Mouse (Mus musculus) kidney, postnatal 4 days (tissue): ENCODE results near the gene Sec62.

ENCODE experiments used
- DNase-seq, 2 experiments: peaks; one replicate each; pipeline ENCODE4 v3.0.0; 2021; ENCODE audit warnings: mixed read lengths in 2 of 2

Sec62 gene

DNA sequence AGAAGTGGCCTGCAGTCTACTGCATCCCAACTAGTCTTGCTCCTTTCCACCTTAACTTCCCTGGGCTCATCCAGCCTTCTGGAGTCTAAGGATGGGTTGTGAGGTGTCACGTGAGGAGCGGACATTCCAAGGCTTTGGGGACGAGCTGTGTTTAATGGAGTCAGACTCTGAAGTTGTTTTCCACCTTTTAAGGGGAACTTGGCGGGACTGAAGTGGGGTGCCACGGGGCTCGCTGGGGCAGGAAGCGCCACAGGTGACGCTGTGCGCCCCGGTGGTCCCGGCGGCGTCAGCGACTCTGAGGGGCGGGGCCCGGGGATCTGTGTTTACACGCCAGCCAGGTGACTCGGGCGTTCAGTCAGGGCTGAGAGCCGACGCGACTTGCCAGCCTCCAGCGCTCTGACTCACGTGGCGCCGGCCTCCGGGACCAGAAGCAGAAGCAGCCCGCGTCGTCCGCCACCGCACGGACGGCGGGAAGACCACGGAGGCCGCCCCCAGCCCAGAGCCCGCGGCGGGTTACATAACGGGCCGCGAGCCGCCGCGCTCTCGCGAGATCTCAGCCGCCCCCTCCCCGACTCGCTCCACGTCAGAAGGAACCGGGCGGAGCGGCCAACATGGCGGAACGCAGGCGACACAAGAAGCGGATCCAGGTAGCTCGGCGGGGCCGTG, at the start of gene Sec62:
Gene Sec62, plus strand, starts transcription at position 139 of the 666 bp plus-strand sequence.
- peak; percentile 96 to 97 for DNase-seq

DNA sequence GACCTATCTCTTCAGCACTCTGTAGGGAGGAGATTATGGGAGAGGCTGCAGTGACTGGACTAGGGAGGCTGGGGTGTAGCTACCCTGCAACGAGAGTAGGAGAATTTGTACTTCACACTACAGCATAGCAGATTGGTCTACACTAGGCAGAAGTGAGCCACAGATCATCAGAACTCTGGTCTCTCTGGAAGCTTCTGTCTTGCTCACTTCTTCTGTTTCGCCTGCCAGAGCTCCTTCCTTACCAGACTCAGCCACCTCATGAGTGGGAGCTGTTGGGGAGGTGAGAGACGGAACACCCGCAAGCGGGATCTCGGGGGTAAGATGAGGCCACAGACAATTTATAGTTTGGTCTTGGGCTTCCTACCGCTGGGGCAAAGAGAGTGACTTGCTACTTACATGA, 49.8 kb upstream of the Sec62 start:
- DNase-seq: no peak

DNA sequence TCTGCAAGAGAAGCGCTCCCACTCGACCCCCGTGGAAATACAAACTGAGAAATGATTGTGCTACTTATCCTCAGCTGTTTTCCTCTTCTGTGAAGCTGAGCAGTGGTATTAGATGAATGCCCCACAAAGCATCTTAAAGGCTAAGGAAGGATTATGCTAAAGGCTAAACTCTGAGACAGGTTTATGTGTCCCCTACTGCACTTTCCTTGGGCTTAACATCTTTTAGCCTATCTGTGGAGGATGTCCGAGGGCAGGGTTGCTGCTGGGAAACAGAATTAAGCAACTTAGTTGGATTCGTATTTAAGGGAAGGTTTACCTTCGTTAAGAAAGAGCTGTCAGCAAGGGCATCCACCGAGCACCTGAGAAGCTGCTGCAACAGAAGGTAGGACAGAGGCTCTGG, 46.7 kb upstream of the Sec62 start, which contains the start of gene Samd7:
Gene Samd7, plus strand, starts transcription at position 288 of the 400 bp plus-strand sequence.
- no peak for DNase-seq

DNA sequence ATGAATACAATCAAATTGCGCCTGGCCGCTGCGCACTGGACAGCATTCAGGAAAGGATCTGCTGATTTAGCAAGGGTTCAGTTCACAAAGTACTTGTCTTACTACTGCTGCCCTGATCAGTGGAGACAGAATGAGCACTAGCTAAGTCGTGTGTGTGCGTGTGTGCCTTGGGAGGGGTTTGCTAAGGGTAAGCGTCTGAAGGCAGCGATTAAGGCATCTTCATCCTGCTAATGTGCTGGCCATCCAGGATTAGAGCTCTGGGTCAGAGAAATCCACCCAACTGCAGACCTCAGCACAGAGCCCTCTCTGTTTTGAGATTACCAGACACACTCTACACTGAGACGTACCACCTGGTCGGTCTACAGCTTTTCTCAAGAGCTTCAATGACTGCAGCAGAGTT, 44.4 kb upstream of the Sec62 start:
- DNase-seq: no peak

DNA sequence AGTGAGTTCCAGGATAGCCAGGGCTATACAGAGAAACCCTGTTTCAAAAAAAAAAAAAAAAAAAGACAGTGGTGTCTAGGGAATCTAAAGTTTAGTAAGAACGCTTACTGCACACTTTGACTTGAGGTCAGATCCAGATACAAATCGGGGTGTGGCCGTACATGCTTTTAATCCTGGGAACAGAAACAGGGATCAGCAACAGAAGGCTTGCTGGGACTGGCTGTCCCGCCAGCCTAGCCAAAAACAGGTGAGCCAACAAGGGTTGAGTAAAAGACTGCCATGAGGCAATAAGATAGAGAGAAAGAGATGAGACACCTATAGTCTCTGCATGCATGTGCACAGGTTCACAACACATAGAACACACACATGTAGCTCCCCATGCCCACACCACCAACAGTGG, 38.0 kb upstream of the Sec62 start:
- no peak for DNase-seq

DNA sequence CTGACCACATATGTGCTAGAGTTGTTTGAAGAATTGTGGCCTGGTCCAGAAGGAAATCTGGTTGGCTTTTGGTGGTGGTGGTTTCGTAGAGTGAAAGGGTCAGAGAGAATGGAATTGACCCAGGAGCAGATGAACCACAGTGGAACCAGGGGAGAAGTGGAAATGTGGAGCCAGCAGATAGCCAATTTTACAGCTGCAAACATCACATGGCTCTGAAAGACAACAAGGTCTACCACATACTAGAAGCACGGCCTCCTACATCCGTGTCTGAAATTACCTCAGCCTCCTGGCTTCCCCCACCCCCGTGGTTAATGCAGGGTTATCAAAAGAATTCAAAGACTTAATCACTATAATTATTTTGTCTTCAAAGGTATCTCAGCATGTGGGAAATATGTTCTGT, 27.8 kb upstream of the Sec62 start:
- DNase-seq: no peak

DNA sequence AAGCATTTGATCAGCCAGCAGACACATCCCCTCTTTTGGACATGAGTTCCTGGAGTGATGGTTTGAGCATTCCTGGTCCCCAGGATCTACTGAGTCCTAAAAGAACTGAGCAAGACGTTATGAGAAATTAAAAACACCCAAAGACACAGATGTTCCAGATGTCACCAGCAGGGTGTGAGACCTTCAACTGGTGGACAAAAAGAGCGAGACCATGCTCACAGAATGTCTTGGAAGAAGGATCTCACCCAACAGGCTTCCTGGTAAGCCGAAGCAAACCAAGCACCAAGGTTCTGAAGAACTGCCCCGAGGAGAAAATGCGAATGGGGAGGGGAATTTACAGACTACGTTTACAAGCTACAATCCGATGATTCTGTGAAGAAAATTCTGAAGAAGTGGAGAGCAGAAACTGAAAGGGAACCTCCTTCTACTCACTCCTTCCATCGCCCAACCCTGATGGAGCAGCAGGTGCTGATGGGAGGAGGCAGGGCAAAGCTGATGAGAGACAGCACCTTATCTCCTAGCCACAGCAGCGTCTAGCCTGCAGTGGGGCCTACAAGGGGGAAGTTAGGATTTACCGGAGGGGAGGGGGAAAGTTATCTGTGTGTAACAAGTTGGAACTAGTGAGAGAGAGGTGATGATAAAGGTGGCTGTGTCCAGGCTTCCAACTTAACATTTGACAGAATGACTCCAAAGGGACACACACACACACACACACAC, 27.2 kb upstream of the Sec62 start:
- DNase-seq: no peak

DNA sequence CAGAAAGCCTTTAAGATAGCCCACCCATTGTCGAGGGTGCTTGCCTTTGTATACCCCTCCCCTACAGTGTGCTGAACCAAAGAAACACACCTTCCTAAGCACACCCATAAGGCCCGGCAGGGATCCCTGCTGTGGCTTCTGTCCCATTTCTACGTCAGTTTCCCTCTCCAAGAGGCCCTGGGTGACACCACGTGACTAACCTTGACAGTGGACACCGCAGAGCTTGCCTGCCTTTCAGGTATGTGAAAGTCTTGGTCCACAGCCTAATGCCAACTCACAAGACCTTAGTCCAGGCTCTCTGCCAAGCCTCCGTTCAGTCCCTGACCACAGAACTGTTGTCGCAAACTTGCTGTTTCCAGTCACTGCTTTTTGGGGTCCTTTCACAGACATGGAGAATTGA, 26.5 kb upstream of the Sec62 start:
- peak; percentile 47 to 63 for DNase-seq

DNA sequence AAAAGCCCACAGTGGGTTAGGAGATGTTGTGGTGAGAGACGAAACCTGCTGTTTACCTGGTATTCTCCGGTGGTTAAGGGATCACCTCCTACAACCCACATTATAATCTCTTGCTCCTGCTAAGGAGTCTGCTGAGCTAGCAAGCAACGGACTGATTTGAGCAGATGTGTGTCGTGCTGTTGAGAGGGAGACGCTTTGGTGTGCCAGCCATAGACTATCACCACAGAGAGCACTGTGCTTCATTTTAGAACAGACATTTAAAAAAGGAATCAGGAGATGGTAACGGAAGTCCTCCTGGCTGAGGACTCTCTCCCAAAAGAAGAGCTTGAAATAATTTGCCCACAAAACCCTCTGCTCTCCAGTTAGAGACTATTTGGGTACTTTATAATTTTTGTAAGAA, 25.4 kb upstream of the Sec62 start:
- DNase-seq: no peak

DNA sequence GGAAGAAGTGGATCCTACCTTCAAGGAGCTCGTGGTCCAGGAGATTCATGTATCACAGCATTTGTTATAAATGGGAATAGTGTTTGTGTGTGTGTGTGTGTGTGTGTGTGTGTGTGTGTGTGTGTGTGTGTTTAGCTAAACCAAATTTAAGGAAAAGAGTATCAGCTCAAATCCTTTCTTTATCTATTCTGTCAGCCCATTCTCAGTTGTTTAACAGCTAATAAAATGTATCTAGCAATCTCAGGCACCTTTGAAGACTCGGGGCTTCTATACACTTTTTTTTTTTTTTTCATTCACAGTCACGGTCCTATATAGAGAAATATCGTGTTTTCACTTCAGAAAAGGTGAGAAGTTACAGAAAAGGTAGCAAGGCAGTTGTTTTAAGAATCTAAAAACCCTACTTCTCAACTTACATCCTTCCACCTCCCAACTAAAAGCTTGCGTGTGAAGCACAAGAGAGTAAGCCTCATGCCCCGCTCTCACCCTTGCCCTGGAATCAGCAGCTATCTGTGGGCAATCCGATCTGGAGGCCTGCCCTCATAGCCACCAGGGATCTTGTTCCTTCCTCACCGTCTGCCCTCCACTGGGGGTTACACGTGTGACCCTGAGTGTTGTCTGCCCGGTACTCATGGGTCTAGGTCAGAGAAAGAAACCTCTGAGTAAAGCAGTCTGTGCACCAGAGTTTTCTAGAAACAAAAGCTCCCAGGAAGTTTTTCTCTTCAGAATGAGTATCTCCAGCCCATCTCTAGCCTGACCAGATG, 22.7 kb upstream of the Sec62 start:
- no peak for DNase-seq

DNA sequence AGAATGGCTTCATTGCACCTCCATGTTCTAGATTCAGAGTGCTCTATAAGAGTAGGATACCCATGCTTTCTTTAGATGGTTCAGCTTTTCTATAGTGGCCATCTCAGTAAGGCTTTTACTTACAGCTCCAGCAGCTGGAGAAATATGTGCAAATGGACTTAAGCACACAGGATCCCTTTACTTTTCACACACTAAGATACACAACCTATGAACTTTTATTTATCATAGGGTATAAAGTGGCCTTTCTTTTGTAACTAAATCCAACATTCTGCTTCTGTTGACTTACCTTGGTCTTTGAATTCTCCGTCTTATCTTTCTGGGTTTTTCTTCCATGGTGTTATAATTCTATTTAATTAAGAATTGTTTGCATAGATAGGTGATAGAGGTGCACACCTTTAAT, 21.1 kb upstream of the Sec62 start:
- DNase-seq: no peak

DNA sequence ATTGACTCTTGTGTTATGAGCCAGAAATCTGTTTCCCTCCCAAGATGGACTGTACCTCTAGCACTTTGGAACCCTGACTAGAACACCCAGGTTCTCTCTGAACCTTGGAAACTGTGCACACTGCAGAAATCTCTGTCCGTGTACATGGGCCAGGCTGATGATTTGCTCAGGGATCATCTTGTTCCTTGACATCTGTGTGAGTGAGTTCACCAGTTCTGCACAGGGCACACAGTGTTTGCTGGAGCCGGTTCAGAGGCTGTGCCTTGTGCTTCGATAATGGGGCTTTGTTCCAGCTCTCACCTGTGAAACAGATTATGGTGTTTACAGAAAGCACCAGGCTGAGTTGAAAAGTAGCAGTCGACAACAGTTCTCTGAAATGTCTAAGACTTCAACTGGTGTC, 20.0 kb upstream of the Sec62 start:
- DNase-seq: no peak

DNA sequence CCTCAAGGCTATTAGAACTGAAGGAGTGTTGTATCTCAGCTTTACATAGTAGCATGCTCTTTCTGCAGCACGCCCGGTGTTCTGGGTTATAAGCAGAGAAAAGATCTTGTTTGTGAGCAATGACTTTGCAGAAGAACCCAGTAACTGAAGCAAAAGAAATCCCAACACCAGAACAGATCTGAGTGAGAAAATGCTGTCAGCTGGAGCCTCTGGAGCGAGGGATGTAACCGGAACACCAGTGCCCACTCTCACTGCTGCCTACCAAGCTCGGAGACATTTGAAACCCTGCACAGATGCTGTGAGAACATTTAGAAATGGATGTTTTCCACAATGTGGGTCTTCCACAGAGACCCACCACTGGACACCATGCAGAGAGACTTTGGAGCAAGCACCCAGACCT, 18.0 kb upstream of the Sec62 start:
- DNase-seq: no peak

DNA sequence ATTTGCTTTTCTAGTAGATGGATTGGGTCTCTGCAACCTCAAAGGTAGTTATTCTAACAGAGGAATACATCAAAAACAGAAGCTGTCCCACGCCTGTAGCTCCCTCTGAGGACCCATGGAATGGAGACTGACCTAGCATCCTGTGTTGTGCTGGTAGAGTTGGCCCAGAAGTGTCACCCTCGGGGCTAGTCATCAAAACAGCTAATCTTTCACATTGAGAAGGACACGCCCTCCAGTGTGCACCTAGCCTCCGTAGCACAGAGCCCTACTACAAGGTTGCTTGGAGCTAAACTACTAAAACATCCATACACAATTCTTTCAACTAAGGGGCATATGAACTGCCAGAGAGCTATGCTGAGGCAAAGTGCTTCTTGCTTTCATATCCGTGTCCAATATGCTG, 14.7 kb upstream of the Sec62 start:
- DNase-seq: no peak

DNA sequence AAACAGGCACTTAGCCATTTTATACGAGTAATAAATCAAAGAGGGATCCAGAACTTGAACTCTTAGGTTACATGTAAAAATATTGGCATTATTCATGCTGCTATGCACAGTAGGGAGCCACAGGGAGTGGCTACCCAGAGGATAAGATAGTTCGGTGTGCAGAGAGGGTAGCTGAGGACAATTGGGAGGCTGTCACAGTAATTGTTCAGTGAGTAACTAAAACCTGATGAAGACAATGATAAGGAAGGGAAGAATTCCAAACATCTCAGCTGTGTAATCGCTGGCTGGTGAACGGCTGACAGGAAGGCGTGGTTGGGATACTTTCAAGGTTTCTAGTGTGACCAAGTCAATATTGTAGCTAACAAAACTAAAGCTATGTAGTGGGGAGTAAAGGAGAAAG, 4.1 kb upstream of the Sec62 start:
- no peak for DNase-seq

DNA sequence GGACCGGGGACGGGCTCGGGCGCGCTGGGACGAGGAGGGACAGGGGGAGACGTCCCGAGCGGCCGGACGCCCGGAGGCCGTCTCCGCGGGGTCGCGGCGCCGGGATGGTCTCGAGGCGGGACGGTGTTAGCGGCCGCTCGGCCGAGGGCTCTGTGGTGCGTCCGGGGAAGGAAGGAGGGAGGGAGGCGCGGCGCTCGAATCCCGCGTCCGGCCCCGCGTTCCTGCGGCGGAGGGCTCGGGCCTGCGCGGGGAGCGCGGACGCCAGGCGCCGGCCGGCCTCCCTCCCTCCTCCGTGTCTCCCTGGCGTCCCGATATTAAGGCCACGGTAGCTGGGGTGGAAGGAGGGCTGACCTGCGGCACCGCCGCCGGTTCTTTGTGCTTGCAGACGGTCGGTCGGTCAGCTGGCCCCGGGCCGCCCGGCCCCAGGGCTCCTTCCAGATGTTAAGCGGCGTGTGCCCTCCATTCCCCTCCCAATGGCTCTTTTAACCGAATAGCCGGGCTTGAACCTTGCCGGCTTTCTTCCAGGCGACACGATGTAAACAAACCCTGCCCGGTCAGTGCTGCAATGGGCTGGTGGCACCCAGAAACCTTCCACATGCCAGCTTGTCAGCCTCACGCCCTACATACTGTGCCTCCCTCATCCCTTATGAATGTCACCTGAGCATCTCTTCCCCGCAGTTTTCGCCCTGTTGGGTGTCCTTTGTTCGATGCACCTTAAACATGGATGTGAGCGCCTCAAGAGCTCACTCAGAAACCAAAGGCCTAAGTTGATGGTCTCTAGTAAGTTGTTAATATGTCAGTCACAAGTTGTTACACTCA, 937 bp downstream of the Sec62 start:
- no peak for DNase-seq

DNA sequence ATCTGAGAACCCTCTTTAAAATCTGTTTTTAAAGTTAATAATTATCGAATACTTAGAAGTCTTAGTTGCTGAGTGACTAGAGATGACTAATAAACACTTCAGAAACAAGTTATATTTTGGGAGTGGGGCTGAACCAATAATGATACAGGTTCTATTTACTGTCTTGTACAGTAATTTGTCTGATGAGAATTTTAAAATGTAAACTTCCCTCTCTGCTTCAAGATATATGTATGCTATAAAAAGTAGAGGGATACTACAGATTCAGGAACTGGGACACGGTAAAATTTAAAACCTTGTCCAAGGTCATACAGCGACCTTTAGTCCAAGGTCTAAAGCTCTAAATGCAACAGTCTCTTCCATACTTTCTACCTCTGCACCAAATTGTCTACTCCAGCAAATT, 9.5 kb downstream of the Sec62 start:
- DNase-seq: no peak

DNA sequence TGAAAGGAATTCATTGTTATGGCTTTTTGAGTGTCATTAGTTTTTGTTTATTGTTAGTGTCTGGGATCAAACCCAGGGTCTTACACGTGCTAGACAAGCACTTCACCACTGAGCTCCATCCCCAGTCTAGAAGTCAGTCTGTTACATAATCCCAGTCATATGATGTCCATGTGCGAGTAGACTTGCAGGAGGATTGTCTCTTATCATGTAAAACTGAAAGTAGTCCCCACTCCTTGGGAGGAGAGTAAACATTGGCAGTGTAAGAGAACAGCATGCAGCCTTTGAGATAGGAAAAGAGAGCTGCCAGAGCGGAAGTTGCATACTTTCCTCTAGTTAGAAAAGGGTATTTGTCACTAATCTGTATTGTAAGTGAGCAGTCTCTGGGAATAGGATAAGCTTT, 20.2 kb downstream of the Sec62 start:
- no peak for DNase-seq

DNA sequence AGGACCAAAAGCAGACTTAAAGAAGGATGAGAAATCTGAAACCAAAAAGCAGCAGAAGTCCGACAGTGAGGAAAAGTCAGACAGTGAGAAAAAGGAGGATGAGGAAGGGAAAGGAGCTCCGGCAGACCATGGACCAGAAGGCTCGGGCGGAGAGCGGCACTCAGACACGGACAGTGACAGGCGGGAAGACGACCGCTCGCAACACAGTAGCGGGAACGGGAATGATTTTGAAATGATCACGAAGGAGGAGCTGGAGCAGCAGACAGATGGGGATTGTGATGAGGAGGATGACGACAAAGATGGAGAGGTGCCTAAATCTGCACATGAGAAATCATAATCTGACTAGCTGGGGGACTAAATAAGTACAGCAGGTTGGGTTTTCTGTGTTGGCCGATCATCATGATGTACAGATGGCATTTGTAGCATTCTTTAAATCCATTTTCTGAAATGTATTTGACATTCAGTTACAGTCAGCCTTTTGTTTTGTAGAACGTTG, 26.0 kb downstream of the Sec62 start:
- no peak for DNase-seq

DNA sequence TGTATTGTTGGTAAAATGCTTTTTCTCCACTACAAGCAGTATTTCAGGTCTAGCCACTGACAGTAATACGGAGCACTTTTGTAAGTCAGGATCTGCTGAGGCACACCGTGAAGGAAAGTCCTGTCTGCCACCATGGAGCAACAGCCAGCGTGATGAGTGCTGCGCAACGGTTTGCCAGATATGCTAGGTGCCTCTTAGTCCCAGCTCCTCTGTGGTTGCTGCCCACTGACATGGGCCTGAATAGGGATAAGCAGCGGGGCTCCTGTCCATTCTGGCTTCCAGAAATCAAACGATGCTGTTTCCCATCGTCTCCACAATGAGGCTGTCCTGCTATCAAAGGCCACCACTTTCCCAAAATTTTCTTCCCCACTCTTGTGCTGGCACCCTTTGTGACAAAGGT, 29.5 kb downstream of the Sec62 start:
- DNase-seq: no peak

DNA sequence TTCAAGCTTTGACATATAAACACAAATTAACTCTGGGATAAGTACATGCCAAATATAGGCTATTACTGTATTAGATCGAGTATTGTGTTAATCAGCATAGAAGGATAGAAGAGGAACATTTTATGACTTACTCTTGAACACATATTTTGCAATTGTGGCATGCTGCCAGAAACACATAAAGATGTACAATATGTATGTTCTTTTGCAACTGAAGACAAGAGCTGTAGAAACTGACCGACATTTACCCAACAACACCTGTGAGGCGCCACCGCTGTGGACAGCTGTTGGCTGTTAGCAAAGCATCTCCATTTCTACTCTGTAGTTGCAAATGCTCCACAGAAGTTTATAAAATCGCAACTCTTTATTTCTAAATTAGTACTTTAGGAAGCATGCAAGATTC, 33.4 kb downstream of the Sec62 start:
- no peak for DNase-seq

DNA sequence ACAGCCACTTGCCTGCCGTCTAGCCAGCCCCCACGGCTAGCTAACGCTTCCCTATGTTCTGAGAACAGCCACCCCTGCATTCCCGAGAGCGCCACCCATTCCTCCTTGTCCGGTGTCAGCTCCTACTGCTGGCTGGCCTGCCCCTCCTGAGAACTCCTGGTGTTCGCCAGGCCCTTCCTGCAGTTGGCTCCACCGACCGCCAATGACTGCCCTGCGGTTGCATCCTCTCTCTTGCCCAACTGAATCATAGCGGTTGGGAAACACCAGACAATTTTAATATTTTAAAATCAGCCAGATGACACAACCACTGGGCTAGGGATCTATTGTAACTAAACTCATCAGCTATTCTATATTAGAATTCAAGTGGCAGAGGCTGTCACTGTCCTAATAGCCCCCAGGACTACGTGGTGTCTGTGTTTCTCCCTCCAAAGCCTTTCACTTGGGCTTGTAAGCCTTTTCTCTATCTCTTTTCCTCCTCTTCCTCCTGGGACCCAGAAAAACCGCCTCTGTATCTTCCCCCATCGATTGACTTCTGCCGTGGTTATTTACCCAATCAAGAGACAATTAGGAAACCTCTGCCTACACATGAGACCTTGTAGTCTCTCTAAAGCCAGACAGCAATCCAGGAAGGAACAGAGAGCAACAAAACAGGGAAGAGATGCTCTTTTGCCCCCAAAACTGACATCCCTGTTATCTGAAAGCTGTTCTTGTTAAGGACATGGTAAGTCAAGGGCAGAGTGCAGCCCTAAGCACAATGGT, 39.4 kb downstream of the Sec62 start:
- DNase-seq: no peak
